Mouse (Mus musculus): ENCODE data around the gene Chst8. TPM values are rescaled to one million over a fixed set of nuclear protein-coding genes. Genes with fewer than 3 reads are reported as not detected.

Chst8 gene
- polyA plus RNA-seq (2012; rRNA removed), result 9.5 and 24.1 TPM in 2 replicates

GRCm38 (mm10) chr7:34812531-34813111, at the start of gene Chst8:
Gene Chst8 (minus strand): TSS chr7:34812711.

GRCm38 (mm10) chr7:34656632-34657031, 155.9 kb downstream of the Chst8 start, which contains the start of gene Kctd15:
Gene Kctd15 (minus strand): TSS chr7:34656732.

Other genes with a start within 250 kb of the Chst8 start
- 73.7 and 77.9 TPM in 2 replicates for gene Kctd15, start 156.0 kb downstream of the Chst8 start, polyA plus RNA-seq (2012; rRNA removed)
- gene Pepd, start 99.7 kb upstream of the Chst8 start, polyA plus RNA-seq (2012; rRNA removed), result 43.9 and 46.5 TPM in 2 replicates
- 34.8 and 35.0 TPM in 2 replicates for gene Cebpg, start 243.9 kb upstream of the Chst8 start, polyA plus RNA-seq (2012; rRNA removed)

All from central nervous system, embryonic 11.5 days (tissue).